Mouse (Mus musculus): Measurements from ENCODE around the gene Olfr564. TPM values are rescaled to one million over a fixed set of nuclear protein-coding genes. Genes with fewer than 3 reads are reported as not detected.

Olfr564 gene
- not detected for polyA plus RNA-seq (2017; shearing (Covaris generic))

GRCm38 (mm10) chr7:102803180-102803579 lies at the start of gene Olfr564:
Gene Olfr564, plus strand, starts transcription at chr7:102803480.

GRCm38 (mm10) chr7:102759266-102759665 lies 44.0 kb upstream of the Olfr564 start, which contains the start of the genes Olfr560 and Olfr78:
Gene Olfr560, minus strand, starts transcription at chr7:102759366.
Gene Olfr78, minus strand, starts transcription at chr7:102759471.

GRCm38 (mm10) chr7:102770921-102771320 lies 32.4 kb upstream of the Olfr564 start, which contains the start of gene Olfr561:
Gene Olfr561, plus strand, starts transcription at chr7:102771221.

Other genes starting within 250 kb of the Olfr564 start
- gene Trim21, start 238.0 kb upstream of the Olfr564 start, polyA plus RNA-seq (2017; shearing (Covaris generic)): 100 to 1,000 TPM in 1 of 2 experiments, 10 to 100 TPM in 1; 88.3 to 105 TPM
- not detected for gene Olfr550, start 232.0 kb upstream of the Olfr564 start, polyA plus RNA-seq (2017; shearing (Covaris generic))
- not detected for gene Olfr551, start 211.6 kb upstream of the Olfr564 start, polyA plus RNA-seq (2017; shearing (Covaris generic))
- under 1 TPM in 1 of 2 experiments, not detected in 1; 0.04 TPM for gene Olfr552, start 205.7 kb upstream of the Olfr564 start, polyA plus RNA-seq (2017; shearing (Covaris generic))
- under 1 TPM in 1 of 2 experiments, not detected in 1; 0.41 TPM for gene Olfr553, start 185.3 kb upstream of the Olfr564 start, polyA plus RNA-seq (2017; shearing (Covaris generic))
- gene Olfr554, start 165.0 kb upstream of the Olfr564 start, polyA plus RNA-seq (2017; shearing (Covaris generic)): under 1 TPM in 1 of 2 experiments, not detected in 1; 0.45 TPM
- not detected for gene Olfr555, start 144.7 kb upstream of the Olfr564 start, polyA plus RNA-seq (2017; shearing (Covaris generic))
- gene Olfr556, start 138.6 kb upstream of the Olfr564 start, polyA plus RNA-seq (2017; shearing (Covaris generic)): under 1 TPM in 1 of 2 experiments, not detected in 1; 0.07 TPM
- 1 to 10 TPM; 8.6 to 9.5 TPM for gene Trim68, start 116.2 kb upstream of the Olfr564 start, polyA plus RNA-seq (2017; shearing (Covaris generic))
- gene Olfr557, start 107.6 kb upstream of the Olfr564 start, polyA plus RNA-seq (2017; shearing (Covaris generic)): not detected
- not detected for gene Olfr558, start 101.3 kb upstream of the Olfr564 start, polyA plus RNA-seq (2017; shearing (Covaris generic))
- not detected for gene Olfr33, start 84.4 kb upstream of the Olfr564 start, polyA plus RNA-seq (2017; shearing (Covaris generic))
- not detected for gene Olfr559, start 76.0 kb upstream of the Olfr564 start, polyA plus RNA-seq (2017; shearing (Covaris generic))
- gene Olfr560, start 44.1 kb upstream of the Olfr564 start, polyA plus RNA-seq (2017; shearing (Covaris generic)): not detected
- under 1 TPM in 1 of 2 experiments, not detected in 1; 0.14 TPM for gene Olfr78, start 44.0 kb upstream of the Olfr564 start, polyA plus RNA-seq (2017; shearing (Covaris generic))
- not detected for gene Olfr561, start 32.3 kb upstream of the Olfr564 start, polyA plus RNA-seq (2017; shearing (Covaris generic))
- not detected for gene Olfr566, start 55.3 kb downstream of the Olfr564 start, polyA plus RNA-seq (2017; shearing (Covaris generic))
- under 1 TPM in 1 of 2 experiments, not detected in 1; 0.29 TPM for gene Olfr568, start 73.6 kb downstream of the Olfr564 start, polyA plus RNA-seq (2017; shearing (Covaris generic))
- gene Olfr569, start 87.4 kb downstream of the Olfr564 start, polyA plus RNA-seq (2017; shearing (Covaris generic)): under 1 TPM in 1 of 2 experiments, not detected in 1; 0.42 TPM
- gene Olfr570, start 91.1 kb downstream of the Olfr564 start, polyA plus RNA-seq (2017; shearing (Covaris generic)): under 1 TPM in 1 of 2 experiments, not detected in 1; 0.12 TPM
- gene Olfr571, start 114.1 kb downstream of the Olfr564 start, polyA plus RNA-seq (2017; shearing (Covaris generic)): not detected
- gene Olfr572, start 120.9 kb downstream of the Olfr564 start, polyA plus RNA-seq (2017; shearing (Covaris generic)): not detected
- gene Olfr573-ps1, start 139.1 kb downstream of the Olfr564 start, polyA plus RNA-seq (2017; shearing (Covaris generic)): under 1 TPM in 1 of 2 experiments, not detected in 1; 0.86 TPM
- gene Olfr574, start 145.0 kb downstream of the Olfr564 start, polyA plus RNA-seq (2017; shearing (Covaris generic)): not detected
- gene Olfr575, start 155.3 kb downstream of the Olfr564 start, polyA plus RNA-seq (2017; shearing (Covaris generic)): not detected
- gene Olfr576, start 159.2 kb downstream of the Olfr564 start, polyA plus RNA-seq (2017; shearing (Covaris generic)): under 1 TPM in 1 of 2 experiments, not detected in 1; 0.25 TPM
- under 1 TPM in 1 of 2 experiments, not detected in 1; 0.12 TPM for gene Olfr577, start 172.5 kb downstream of the Olfr564 start, polyA plus RNA-seq (2017; shearing (Covaris generic))
- not detected for gene Olfr578, start 185.8 kb downstream of the Olfr564 start, polyA plus RNA-seq (2017; shearing (Covaris generic))
- not detected for gene Olfr582, start 234.5 kb downstream of the Olfr564 start, polyA plus RNA-seq (2017; shearing (Covaris generic))
- not detected for gene Olfr583, start 247.8 kb downstream of the Olfr564 start, polyA plus RNA-seq (2017; shearing (Covaris generic))